Mouse (Mus musculus): ENCODE results near the gene Car11.

Car11 gene

DNA sequence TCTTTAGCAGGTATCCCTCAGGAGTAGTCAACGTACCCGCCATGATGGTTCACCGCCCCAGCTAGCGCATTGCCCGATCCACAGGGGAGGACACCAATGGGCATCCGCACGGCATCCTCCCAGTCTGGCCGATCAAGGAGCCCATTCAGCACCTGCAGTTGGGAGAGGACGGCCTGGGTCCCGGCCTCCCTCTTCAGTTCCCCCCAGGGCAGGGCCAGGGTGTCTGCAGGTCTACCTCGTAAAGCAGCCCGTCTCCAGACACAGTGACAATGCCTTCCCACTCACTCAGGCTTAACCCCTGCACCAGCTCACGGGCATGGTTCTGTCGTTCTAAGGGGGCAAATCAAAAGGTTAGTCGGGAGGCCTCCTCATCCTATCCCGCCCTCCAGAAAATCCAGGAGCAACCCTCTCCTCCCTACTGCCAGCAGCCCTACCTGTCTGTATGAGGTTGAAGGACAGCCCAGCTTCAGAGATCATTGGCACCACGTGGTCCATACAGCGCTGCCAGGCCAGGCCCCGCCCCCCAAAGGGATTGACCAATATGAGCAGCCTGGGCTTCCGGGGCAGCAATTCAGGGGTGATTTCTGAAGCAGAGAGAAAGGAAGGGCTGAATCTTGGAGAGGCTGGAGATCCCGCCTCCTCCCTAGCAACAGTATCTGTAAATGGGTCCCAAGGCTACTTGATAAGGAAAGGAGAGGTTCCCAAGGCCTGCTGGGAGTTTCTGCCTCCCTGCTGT, 12.5 kb downstream of the Car11 start:
- DNase-seq: no peak

DNA sequence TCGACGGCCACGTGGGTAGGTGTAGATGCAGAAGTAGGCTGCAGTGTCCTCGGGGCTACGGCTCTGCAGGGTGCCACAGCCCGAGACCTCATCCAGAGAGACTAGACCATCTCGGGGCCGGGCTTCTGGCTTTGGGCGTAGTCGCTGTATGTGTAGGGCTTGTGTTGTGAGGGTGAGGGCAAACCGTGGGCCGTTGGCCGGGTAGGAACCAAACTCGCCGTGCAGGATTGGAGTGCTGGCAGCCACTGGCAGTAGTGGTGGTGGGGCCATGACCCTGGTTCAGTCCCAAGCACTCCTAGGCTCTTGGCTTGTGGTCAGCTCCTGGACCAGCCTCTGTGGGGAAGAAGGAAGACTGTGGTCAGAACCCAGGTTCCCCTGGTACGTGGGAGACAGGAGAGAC, 13.8 kb downstream of the Car11 start:
- no peak for DNase-seq

DNA sequence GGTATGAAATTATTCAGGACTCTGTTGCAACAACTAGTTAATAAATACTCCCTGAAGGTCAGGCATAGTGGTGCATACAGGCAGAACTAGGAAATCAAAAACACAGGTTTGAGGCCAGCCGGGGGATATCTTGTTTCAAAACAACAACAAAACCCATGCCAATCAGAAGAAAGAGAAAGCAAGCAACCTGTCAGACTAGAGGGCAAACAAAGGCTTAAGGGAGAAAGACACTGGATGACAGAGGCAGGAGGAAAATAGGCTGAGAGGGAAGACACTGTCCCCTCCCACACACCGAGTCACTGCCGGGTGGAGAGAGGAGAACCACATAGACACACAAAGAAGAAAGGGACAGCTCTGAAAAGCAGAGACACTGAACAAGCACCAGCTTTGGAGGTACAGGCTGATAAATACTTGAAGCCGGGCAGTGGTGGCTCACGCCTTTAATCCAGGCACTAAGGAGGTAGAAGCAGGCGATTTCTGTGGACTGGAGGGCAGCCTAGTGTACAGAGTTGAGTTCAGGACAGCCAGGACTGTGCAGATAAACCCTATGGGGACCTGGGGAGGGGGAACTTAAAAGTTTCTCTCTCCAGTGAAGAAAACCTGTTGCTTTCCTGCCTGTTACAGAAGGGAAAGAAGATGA, 14.4 kb downstream of the Car11 start:
- no peak for DNase-seq

DNA sequence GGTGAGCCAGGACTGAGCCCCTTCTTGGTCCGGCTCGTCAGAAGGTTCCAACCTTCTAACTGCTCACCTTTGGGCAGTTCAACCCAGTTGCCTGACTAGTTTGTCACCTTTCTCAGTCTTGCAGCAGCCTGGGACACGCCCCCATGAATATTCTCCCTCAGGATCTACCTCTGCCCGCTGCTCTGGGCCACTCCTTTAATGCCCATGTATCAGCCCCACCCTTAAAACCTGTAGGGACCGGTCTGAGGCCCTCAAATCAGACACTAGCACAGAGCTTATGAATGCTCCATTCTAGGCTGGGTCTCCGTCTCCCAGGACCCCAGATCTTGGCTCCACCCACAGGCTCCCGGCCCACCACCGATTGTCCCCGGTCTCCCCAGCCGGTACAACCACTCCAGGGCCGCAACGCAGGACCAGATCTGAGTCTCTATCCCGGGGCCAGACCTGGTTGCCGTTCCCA, 15.0 kb downstream of the Car11 start:
- no peak for DNase-seq

DNA sequence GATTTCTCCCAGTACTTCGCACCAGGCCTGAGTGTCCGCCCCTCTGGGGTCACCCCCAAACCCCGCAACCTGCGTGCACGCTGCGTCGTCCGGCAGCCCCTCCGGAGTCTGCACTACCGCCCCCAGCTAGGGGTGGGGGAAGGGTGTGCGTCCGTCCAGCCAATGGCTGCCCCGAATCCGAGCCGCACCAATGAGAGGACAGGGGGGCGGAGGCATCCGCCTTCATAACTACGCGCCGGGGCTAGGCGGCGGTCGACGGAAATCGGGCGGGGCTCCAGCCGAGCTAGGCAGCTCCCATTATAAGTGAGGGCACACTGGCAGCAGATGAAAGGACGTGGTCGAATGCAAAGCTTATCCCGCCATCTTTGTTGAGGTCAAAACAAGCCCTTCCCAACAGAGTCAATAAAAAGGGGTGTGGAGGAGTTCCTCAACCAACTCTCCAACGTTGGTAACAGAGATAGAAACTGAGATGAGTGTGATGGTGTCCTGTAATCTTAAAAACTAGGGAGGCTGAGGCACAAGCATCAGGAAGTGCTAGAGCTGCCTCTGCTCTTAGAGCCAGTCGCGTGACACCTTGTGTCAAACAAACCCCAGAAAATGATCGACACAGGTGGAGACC, 15.6 kb downstream of the Car11 start, which contains the start of gene Rpl18:
Rpl18 (plus strand) TSS at position 368 of the 619 bp plus-strand sequence.
- DNase-seq: peak; percentile 91 to 96

DNA sequence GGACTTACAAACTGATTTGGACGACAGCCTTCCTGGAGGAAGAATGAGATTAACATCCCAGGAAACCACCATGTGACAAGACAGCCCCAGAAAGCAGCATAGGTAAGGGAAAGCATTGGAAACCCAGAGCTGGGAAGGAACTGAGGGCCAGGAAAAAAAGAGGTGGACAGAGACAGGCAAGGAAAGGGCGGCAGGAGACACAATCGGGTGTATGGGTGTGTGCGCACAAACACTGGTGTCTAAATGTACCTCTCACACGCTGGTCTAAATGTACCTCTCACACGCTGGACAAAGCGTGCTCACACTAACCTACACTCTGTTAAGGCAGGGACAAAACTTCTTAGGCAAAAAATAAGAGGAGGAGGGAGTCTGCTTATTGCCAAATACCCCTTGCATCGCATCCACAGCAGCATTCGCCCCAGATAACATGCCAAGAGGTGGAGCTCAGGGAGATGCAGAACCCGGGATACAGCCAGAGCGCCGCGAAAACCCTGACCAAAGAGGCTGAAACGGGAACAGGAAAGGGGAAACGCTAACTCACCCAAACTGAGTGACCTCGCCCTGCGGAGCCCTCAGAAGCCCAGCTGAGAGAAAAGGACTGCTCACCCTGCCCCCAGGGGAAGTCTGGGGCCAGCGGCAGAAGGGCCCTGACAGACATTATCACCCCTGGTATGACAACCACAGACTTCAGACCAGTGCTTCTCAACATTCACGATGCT, 16.3 kb downstream of the Car11 start:
- no peak for DNase-seq

DNA sequence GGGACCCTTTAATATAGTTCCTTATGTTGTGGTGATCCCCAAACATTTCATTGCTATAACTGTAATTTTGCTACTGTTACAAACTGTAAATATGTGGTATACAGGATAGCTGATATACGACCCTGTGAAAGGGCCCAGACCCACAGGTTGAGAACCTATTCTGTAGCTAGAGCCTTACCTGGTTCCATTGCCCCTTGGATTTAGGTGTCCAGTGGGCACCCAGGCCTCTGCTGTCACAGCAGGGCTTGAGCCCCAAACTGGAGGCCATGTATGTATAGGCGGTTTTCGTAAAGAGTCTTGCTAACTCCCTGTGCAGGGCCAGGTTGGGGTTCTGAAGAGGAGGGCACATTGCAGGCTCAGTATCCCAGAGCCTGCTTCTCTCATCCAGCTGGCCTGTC, 16.8 kb downstream of the Car11 start:
- DNase-seq: no peak

DNA sequence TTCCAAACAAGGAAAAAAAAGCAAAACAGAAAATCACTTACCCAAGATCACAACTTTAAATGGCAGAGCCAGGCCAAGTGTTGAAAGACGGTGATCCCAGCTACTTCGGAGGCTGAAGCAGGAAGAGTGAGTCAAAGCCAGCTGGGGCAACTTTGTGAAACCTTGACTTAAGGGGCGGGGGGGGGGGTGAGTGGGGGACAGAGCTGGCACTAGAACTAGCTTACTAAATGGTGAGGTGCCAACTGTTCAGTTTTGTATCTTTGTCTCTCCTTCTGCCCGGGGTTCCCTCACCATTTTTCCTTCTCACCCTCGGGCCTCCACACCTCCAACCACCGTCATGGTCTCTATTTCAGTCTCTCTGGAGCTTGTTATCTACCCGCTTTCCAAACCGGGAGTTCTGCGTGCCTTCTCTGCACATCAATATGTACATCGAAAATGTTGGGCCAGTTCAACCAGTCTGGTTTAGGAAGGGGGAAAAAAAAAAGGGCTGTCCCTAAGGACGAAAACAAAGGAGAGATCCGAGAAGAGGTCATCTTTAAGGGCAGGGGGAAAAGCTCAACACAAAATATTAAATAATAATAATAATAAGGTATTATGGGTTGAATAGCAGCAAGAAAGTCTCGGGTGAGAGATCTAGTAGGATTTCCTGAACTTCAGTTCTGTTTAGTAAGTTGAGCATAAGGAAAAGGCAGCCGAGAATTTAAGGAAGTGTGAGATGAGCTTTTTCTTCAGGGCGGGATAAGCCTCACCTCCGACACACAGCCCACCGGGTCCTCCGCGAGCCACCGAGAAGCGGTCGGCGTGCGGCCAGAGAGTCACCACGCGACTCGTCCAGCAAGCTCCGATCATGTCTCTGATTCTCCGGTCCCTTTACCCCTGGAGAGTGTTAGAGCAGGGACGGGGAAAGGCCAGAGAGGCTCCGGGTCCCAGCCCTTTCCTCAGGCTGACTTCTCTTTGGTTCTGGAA, 17.6 kb downstream of the Car11 start:
- no peak for DNase-seq

DNA sequence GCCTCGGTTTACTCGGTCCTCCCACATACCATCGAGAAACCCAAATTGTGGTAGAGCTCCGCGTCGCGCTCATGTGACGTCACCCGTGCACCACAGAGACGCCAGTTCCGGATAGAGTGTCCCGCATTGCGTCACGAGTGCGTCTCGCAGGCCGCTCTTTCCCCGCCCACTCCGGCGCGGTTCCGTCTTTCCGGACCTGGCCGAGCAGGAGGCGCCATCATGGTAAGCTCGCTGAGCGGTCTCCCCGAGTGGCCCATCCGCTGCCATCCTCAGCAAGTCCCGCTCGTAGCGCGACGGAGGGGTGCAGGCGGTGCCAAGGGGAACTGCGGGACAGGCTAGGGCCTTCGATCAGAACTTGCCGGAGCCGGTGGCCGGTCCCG, 18.3 kb downstream of the Car11 start, which contains the start of gene Sphk2:
Sphk2 (minus strand) TSS at position 85 of the 380 bp plus-strand sequence.
- peak; percentile 97 for DNase-seq

DNA sequence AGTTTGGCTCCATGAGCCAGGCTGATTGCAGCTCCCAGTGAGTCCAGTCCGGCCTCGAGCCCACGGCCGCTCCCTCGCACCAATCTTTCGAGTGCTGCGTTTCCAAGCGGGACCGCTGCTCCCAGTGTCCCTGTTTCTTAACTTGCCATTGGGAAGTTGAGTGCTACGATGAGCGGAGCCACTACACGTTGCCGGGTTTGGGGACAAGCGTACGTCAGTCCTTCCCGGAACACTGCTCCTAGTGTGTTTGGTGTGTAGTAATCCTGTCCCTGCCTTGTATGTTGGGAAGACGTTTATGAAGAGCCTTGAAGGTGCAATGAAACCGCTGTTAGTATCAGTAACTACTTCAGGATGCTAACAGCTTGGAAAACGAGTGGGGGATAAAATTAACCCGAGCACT, 18.7 kb downstream of the Car11 start:
- no peak for DNase-seq

DNA sequence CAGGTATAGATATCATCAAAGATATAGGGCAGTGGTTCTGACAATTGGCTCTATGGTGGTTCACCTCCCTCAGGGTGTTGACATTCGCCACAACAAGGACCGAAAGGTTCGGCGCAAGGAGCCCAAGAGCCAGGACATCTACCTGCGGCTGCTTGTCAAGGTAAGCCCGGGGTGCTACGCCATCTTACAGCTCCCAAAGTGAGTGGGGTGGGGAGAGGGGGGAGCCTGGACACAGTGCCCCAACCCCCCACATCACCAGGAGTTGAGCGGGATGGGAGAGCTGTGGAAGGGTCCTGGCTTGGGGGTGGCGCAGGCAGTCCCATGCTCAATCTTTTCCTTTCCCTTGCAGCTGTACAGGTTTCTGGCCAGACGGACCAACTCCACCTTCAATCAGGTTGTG, 19.5 kb downstream of the Car11 start:
- DNase-seq: no peak

DNA sequence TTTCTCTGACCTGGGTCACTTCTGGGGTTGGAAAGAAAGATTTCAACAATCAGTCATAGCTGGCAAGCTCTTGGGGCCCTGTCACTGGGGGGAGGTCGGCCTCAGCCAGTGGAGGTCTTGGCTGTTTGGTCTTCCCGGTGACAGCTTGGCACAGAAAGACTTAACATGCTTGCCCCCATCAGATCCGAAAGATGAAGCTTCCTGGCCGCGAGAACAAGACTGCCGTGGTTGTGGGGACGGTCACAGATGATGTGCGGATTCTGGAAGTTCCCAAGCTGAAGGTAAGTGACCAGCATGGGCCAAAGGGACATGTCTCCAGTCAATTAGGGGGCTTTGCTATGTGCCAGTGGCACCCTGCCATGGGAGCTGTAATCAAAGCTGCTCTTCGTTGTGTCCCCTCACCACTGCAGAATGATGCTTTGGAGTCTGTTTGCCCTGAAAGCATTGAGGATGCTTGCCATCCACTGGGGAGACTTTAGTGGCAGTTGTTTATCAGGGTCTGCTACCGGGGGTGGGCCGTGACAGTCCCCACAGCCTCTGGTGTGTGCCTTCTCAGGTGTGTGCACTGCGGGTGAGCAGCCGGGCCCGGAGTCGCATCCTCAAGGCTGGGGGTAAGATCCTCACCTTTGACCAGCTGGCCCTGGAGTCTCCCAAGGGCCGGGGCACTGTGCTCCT, 20.2 kb downstream of the Car11 start:
- DNase-seq: no peak

DNA sequence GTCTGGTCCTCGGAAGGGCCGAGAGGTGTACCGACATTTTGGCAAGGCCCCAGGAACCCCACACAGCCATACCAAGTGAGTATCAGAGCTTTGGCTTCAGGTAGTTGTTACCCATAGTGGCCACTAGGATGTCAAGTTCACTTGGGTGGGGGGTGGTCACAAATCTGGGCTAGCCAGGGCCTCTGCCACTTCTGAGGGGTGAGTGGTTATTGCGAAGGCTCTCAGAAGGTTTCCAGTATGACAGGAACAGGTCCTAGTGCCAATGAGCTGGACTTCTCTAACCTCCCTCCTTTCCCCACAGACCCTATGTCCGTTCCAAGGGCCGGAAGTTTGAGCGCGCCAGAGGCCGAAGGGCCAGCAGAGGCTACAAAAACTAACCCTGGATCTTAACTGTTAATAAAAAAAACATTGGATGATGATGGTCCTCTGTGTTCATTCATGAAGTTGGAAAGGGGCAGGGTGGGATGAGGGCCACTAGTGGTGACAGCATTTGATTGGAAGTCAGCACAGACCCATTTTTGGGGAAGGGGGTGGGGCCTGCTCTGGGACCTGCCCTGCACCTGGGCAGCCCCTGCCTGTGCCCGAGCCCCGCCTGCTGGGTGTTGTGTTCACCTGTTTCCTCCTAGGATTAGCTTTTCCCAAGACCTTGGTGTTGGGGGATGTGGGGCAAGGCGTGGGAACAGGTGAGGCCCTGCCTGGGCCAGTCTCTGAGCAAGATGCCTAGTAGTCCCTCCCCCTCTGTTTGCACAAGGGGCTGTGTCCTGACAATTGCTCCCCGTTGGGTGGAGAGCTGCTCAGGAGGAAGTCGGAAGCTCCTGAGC, 21.0 kb downstream of the Car11 start, which contains the start of gene Fam83e:
Fam83e (plus strand) TSS at position 800 of the 821 bp plus-strand sequence.
- no peak for DNase-seq

DNA sequence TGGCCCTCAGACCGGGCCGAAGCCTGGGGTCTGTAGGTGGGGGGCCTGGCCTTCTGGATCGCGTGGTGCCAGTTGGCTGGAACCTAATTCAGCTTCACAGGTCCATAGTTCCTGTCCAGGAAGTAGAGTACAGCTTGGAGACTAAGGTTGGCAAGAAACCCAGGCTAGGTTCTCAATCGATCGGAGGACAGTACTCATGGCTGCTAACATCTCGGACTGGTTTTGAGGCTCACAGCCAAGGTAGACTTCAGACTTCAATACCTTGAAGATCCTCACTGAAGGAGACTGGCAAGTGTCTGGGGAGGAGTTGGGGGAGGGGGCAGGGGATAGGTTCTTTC, 21.6 kb downstream of the Car11 start:
- DNase-seq: no peak

DNA sequence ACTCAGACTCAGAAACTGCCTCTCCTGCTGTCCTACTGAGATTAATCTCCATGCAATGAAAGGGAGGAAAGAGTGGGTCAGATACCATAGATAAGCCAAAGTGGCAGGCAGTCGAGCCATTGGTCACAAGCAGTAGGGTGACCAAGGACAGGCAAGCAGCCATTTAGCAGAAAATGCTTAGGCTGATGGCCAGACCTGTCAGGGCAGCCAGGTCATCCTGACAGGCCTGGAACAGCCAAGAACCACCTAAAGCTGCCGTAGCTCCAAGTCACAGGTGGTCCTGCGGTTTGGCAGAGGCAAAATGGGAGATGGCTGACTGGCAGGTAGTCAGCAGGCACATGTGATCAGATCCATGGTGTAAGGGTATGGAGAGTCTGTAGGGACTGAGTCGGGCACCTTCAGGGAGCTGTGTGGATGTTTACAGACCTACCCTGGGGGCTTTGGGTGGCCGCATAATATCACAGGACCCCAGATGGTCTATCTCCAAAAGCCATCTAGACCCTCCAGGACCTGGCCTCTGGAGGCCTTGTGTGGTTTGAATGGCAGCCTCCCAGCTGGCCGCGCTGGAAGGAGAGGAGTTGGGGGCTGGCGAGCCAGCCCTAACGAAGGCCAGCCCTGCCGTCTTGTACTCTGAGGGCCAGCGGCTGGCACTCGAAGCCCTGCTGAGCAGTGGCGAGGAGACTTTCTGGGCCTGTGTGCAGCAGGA, 22.2 kb downstream of the Car11 start:
- DNase-seq: no peak

DNA sequence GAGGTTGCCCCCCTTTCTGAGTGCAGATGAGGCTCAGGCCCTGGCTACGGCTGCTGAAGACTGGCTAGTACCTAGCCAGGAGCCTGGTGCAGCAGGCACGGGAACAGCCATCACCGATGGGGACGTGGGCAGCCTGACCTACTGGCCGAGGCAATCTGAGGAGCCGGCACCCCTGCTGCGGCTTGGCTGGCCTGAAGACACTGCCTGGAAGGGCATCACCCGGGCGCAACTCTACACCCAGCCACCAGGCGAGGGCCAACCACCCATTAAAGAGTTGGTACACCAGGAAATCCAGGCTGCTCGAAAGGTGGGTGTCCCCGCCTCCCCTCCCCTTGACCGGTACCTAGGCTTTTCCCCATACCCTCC, 22.7 kb downstream of the Car11 start:
- DNase-seq: no peak

DNA sequence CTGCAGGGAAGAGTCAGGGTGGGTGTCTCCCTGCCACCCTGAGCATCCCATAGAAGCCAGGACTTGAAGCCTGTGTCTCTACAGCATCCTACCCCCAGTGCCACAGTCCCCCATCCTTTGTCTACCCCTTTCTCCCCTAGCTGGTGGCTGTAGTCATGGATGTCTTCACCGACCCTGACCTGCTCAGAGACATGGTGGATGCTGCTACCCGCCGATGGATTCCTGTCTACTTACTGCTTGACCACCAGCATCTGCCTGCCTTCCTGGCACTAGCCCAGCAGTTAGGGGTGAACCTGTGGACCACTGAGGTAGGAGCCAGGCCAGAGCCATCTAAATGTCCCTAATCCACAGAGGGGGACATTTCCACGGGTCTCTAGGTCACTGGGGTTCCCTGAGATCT, 23.7 kb downstream of the Car11 start:
- no peak for DNase-seq

DNA sequence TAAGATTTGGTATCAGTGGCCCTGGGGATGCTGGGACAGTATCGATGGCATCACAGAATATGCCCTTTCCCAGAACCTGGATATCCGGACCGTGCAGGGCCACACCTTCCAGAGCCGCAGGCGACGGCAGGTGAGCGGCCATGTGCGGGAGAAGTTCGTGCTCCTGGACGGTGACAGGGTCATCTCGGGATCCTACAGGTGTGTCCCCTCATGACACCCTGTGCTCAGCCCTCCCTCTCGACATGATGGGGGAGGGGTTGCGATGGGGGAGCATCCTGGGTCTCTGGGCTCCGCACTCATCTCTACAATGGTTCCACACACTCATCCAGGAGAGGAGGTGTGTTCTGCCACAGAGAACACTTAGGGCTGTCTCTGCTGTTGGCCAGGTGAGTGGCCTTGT, 24.1 kb downstream of the Car11 start:
- no peak for DNase-seq

DNA sequence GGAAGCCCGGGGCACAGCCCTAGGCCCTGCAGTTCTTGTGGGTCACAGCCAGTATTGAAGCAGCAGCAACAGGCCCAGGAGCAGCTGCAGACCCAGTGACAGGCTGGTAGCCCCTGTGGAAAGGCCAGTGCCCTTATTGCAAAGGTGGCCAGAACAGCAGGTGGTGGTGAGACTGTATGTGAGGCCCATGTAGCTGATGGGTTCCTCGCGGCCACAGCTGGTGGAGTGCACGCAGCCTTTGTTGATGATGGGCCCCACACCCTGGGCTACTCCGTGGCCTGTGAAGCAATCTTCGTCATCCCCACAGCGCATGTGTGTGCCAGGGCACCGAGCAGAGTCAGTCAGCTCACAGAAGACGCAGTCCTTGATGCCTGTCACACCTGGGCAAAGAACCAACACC, 25.5 kb downstream of the Car11 start:
- no peak for DNase-seq

DNA sequence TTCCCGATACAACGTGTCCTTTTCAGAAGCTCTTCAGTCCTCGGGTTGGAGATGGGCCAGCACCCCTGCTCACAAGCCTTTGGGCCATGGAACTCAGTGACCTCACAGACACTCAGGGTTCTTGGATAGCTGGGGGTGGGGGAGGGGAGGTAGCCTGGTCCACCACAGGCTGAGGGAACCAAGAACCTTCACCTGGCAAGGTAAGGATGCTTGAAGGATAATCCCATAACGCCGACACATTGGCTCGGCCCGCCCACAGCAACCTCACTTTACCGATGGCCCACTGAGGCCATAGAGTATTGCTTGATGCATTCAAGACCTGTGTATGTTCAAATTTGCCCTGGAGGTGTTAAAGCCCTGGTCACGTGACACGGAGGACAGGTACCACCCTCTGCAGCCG, 26.1 kb downstream of the Car11 start, which contains the start of gene Spaca4:
Spaca4 (minus strand) TSS at position 101 of the 400 bp plus-strand sequence.
- no peak for DNase-seq
